Mouse (Mus musculus) C2C12 (cell line): Measurements from ENCODE around the gene Zfyve28.

Source experiments
- CTCF ChIP-seq: IDR thresholded peaks from one replicate; pipeline ENCODE4 v1.5.1; 2011; ENCODE audit not compliant: control insufficient read depth, insufficient read depth, insufficient read length
- MYOD1 ChIP-seq: IDR thresholded peaks from one replicate; pipeline ENCODE4 v1.6.1; 2011; ENCODE audit warnings: low read depth; ENCODE audit not compliant: control insufficient read depth, insufficient read length
- MYOG ChIP-seq: IDR thresholded peaks from one replicate; pipeline ENCODE4 v1.6.1; 2011; ENCODE audit not compliant: control insufficient read depth, insufficient read length; ENCODE audit errors: extremely low read depth
- USF1 ChIP-seq: IDR thresholded peaks from one replicate; pipeline ENCODE4 v1.6.1; 2011; ENCODE audit warnings: low read depth, mild to moderate bottlenecking, control low read depth, moderate library complexity

DNA sequence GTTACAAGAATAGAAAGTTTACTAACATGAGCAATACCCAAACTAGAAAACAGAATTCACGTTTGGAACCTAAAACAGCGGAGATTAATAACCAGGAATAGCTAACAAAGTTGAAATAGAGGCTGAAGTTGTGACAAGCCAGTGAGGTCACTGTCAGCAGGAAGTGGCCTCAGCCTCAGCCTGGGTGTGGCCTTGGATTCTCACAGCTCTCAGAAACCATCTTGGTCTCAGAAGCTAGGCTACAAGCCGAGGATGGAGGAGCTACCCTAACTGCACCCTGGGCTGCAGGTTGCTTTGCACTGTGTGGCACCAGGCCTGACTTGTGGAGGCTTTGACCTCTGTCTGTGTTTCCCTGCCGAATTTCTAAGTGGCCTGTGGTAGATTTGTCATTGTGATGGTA lies 22.2 kb downstream of the Zfyve28 start:
- TF ChIP-seq MYOG: no peak
- TF ChIP-seq MYOD1: no peak
- no peak for TF ChIP-seq CTCF
- no peak for TF ChIP-seq USF1
